Mouse (Mus musculus) lung, embryonic 14.5 days (tissue): ENCODE data around the gene Zbtb39. TPM values are rescaled to one million over a fixed set of nuclear protein-coding genes. Genes with fewer than 3 reads are reported as not detected.

ENCODE experiments used
- ATAC-seq: fragments of 200-750 bp; cut with Nextera tagmentation; 2 replicates; pipeline ENCODE4 v1.8.0; 2017; ENCODE audit warnings: mild to moderate bottlenecking, moderate TSS enrichment, moderate library complexity; ENCODE audit not compliant: insufficient read depth
- DNase-seq: peaks from one replicate; pipeline ENCODE4 v3.0.0-alpha.2; 2015
- H3K27ac ChIP-seq: fragments of 300-500 bp; sonication (generic); 2 replicates; pipeline ENCODE4 v1.5.1; 2014; ENCODE audit warnings: low read depth, mild to moderate bottlenecking, moderate library complexity
- H3K27me3 ChIP-seq: fragments of 300-500 bp; sonication (generic); 2 replicates; pipeline ENCODE4 v1.6.1; 2014; ENCODE audit warnings: low read length, control low read depth; ENCODE audit not compliant: insufficient read depth
- H3K36me3 ChIP-seq: fragments of 300-500 bp; sonication (generic); 2 replicates; pipeline ENCODE4 v1.6.1; 2014; ENCODE audit warnings: control low read depth; ENCODE audit not compliant: insufficient read depth
- H3K4me1 ChIP-seq: fragments of 300-500 bp; sonication (generic); 2 replicates; pipeline ENCODE4 v1.6.1; 2014; ENCODE audit warnings: antibody characterized with exemption, control low read depth; ENCODE audit not compliant: insufficient read depth
- H3K4me2 ChIP-seq: fragments of 300-500 bp; sonication (generic); 2 replicates; pipeline ENCODE4 v1.6.1; 2014; ENCODE audit warnings: mild to moderate bottlenecking
- H3K4me3 ChIP-seq: fragments of 300-500 bp; sonication (generic); 2 replicates; pipeline ENCODE4 v1.5.1; 2014; ENCODE audit warnings: low read depth, low read length
- H3K9ac ChIP-seq: fragments of 300-500 bp; sonication (generic); 2 replicates; pipeline ENCODE4 v1.6.1; 2014
- H3K9me3 ChIP-seq: fragments of 300-500 bp; sonication (generic); 2 replicates; pipeline ENCODE4 v1.6.1; 2016; ENCODE audit warnings: low read depth, low read length, control low read depth
- CTCF ChIP-seq: IDR thresholded peaks from 2 replicates; pipeline ENCODE4 v1.5.1; 2016; ENCODE audit warnings: antibody characterized with exemption, low read depth
- WGBS: fragments of 180-500 bp; shearing (Covaris S2); extraction: QIAGEN DNeasy Blood & Tissue Kit; methylation state at CpG from one replicate; pipeline ENCODE4 v1.1.7; 2014; 5-methylcytosine and 5-hydroxymethylcytosine counted together
- polyA plus RNA-seq: library from polyadenylated mRNA; unstranded; fragments of >200 nt; fragmentation: Nextera tagmentation; extraction: Ambion mirVana; gene quantifications from 2 replicates; pipeline ENCODE4 v1.2.1, GENCODE M21; 2014

The Zbtb39 gene
- polyA plus RNA-seq, 1 experiment from 2014 or later, result 4.4 TPM

GRCm38 (mm10) chr10:127736266-127736665 is 3.1 kb upstream of the Zbtb39 start:
- H3K9ac ChIP-seq, result no peak overlapping the region
- WGBS, result 76% methylated on average over 2 of the region's 2 CpGs
- TF ChIP-seq CTCF, result no peak
- no peak for ATAC-seq
- H3K9me3 ChIP-seq, result no peaks in the 10 kb centered on the region
- peaks cover under 1% of the 10 kb centered on the region; the same call in 1 of the 2 replicates for H3K36me3 ChIP-seq
- no peak overlapping the region for H3K27ac ChIP-seq
- no peak for DNase-seq
- H3K4me2 ChIP-seq, result no peak overlapping the region
- no peak overlapping the region for H3K4me3 ChIP-seq
- no peaks in the 10 kb centered on the region for H3K27me3 ChIP-seq
- H3K4me1 ChIP-seq, result peaks cover 7% of the 10 kb centered on the region; the same call in 1 of the 2 replicates

GRCm38 (mm10) chr10:127736916-127737315 is 2.4 kb upstream of the Zbtb39 start:
- TF ChIP-seq CTCF, result no peak
- H3K27ac ChIP-seq, result no peak overlapping the region
- DNase-seq (no peak), ATAC-seq (no peak)
- no peaks in the 10 kb centered on the region for H3K9me3 ChIP-seq
- no peaks in the 10 kb centered on the region for H3K27me3 ChIP-seq
- 50% methylated on average over 4 of the region's 4 CpGs for WGBS
- H3K9ac ChIP-seq, result no peak overlapping the region
- peaks cover 7% of the 10 kb centered on the region for H3K36me3 ChIP-seq
- H3K4me2 ChIP-seq, result no peak overlapping the region
- H3K4me1 ChIP-seq, result peaks cover 7% of the 10 kb centered on the region; the same call in 1 of the 2 replicates
- H3K4me3 ChIP-seq, result no peak overlapping the region

- Histone ChIP-seq H3K27me3 (no peaks in the 10 kb centered on the region), H3K27ac (no peak overlapping the region), H3K9me3 (no peaks in the 10 kb centered on the region), H3K4me1 (peaks cover 7% of the 10 kb centered on the region; the same call in 1 of the 2 replicates), H3K36me3 (peaks cover 14% of the 10 kb centered on the region), H3K4me3 (no peak overlapping the region), H3K4me2 (no peak overlapping the region), H3K9ac (no peak overlapping the region)
- WGBS, result 14% methylated on average over 2 of the region's 2 CpGs
- DNase-seq, result no peak
- no peak for ATAC-seq
- TF ChIP-seq CTCF, result no peak
Measured at GRCm38 (mm10) chr10:127737552-127737951, 1.8 kb upstream of the Zbtb39 start.

GRCm38 (mm10) chr10:127738151-127738882 is 1.0 kb upstream of the Zbtb39 start:
- no peaks in the 10 kb centered on the region for H3K9me3 ChIP-seq
- peak overlapping the region; percentile 88 for H3K4me2 ChIP-seq
- no peak for ATAC-seq
- DNase-seq, result peak; percentile 78
- H3K9ac ChIP-seq, result no peak overlapping the region
- no peaks in the 10 kb centered on the region for H3K27me3 ChIP-seq
- H3K36me3 ChIP-seq, result peaks cover 21% of the 10 kb centered on the region
- peak; percentile 74 for TF ChIP-seq CTCF
- peak overlapping the region; percentile 97; the same call in 1 of the 2 replicates for H3K4me3 ChIP-seq
- no peak overlapping the region for H3K27ac ChIP-seq
- H3K4me1 ChIP-seq, result peaks cover 7% of the 10 kb centered on the region; the same call in 1 of the 2 replicates
- 34% methylated on average over 13 of the region's 13 CpGs for WGBS

GRCm38 (mm10) chr10:127739661-127740161 is 373 bp downstream of the Zbtb39 start:
- Histone ChIP-seq H3K36me3 (peaks cover 35% of the 10 kb centered on the region), H3K4me1 (peaks cover 7% of the 10 kb centered on the region; the same call in 1 of the 2 replicates), H3K4me3 (peak overlapping the region; percentile 97), H3K27ac (peak overlapping the region; percentile 83), H3K4me2 (peak overlapping the region; percentile 88), H3K9ac (peak overlapping the region; percentile 96), H3K27me3 (no peaks in the 10 kb centered on the region), H3K9me3 (no peaks in the 10 kb centered on the region)
- ATAC-seq, result peak; percentile 66
- no peak for TF ChIP-seq CTCF
- peak; percentile 52 for DNase-seq
- WGBS, result under 1% methylated on average over 50 of the region's 55 CpGs

GRCm38 (mm10) chr10:127744661-127745060 is 5.3 kb downstream of the Zbtb39 start:
- peak; percentile 70 for TF ChIP-seq CTCF
- 63% methylated on average over 5 of the region's 5 CpGs for WGBS
- H3K27me3 ChIP-seq, result no peaks in the 10 kb centered on the region
- peaks cover 12% of the 10 kb centered on the region; the same call in 1 of the 2 replicates for H3K4me1 ChIP-seq
- H3K9me3 ChIP-seq, result no peaks in the 10 kb centered on the region
- peaks cover 71% of the 10 kb centered on the region for H3K36me3 ChIP-seq
- no peak overlapping the region for H3K4me2 ChIP-seq
- H3K27ac ChIP-seq, result no peak overlapping the region
- DNase-seq (peak; percentile 65), ATAC-seq (no peak)
- H3K4me3 ChIP-seq, result no peak overlapping the region
- H3K9ac ChIP-seq, result no peak overlapping the region

- Histone ChIP-seq H3K27me3 (no peaks in the 10 kb centered on the region), H3K9me3 (no peaks in the 10 kb centered on the region), H3K4me1 (peaks cover 5% of the 10 kb centered on the region; the same call in 1 of the 2 replicates), H3K4me3 (no peak overlapping the region), H3K9ac (no peak overlapping the region), H3K27ac (no peak overlapping the region), H3K36me3 (peaks cover 71% of the 10 kb centered on the region), H3K4me2 (no peak overlapping the region)
- no peak for ATAC-seq
- TF ChIP-seq CTCF, result no peak
- DNase-seq, result no peak
- 61% methylated on average over 5 of the region's 5 CpGs for WGBS
Measured at GRCm38 (mm10) chr10:127745886-127746285, 6.5 kb downstream of the Zbtb39 start.
